Mouse (Mus musculus): ENCODE results near the gene 4930544D05Rik.

Gene 4930544D05Rik

DNA sequence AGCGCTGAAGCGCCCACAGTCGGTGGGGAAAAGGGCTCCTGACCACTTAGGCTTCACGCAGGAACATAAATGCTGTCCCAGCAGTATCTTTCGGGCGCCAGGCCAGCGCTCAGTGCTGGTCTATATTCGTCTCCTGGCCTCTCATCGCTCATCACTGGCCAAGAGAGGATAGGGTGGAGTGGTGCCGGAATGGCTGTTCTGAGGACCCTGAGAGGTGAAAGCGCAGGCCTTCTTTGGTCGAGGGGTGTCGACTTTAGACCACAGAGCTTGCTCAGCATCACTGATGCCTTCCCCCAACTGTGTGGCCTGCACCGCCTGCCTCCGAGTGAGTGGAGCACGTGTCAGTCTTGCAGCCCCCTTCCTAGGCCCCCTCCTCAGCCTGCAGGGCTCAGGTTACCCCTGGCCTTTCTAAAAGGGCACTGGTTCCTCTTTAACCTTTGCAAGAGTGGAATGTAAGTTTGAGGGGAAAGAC, 40.8 kb downstream of the 4930544D05Rik start:
- DNase-seq (ENCODE audit: low spot score), result peak; percentile 31

GRCm38 (mm10) chr11:70656964-70657363, 41.3 kb downstream of the 4930544D05Rik start, which contains the start of gene Eno3:
Eno3 (plus strand) TSS chr11:70657202.
- no peak for DNase-seq (ENCODE audit: low spot score)

DNA sequence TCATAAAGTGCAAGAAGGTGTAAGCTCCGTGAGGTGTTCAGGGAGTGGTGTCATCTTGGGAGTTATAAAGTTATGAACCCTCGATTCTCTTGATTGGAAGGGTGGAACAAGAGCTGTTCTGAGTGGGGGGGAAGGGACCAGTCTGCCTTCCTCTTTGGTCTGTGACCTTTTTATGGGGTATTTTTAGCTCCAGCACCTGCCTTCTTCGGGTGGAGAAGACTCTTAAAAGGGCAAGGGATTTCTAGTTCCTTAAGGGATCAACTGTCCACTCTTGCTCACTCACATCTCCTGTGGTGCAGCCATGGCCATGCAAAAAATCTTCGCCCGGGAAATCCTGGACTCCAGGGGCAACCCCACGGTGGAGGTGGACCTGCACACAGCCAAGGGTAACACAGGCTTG, 41.9 kb downstream of the 4930544D05Rik start:
- DNase-seq (ENCODE audit: low spot score), result no peak

- no peak for DNase-seq (ENCODE audit: low spot score)
Observed at GRCm38 (mm10) chr11:70657991-70658390, 42.3 kb downstream of the 4930544D05Rik start.

- DNase-seq (ENCODE audit: low spot score), result no peak
Observed at GRCm38 (mm10) chr11:70658521-70658920, 42.9 kb downstream of the 4930544D05Rik start.

DNA sequence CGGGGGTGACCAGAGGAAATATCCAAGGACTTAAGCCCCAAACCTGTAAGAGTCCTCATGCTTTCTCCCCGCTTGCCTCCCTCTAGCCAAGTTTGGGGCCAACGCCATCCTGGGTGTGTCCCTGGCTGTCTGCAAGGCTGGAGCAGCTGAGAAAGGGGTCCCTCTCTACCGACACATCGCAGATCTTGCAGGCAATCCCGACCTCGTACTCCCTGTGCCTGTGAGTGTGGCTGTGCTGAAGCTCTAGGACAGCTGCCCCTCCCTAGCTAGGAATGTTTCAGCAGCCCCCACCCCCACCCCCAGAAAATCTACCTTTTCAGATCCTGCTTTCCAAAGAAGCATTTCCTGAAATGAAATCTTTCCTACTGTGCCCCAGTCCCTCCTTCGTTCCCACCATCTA, 43.3 kb downstream of the 4930544D05Rik start:
- no peak for DNase-seq (ENCODE audit: low spot score)

DNA sequence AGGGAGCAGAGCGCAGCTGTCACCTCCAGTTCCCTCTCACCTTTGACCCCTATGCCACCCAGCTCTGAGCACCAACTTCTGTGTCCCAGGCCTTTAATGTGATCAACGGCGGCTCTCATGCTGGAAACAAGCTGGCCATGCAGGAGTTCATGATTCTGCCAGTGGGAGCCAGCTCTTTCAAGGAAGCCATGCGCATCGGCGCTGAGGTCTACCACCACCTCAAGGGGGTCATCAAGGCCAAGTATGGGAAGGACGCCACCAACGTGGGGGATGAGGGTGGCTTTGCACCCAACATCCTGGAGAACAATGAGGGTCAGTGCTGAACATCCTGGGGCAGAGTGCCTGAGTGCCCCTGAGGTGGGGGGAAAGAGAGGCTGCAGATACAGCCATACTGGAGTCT, 44.9 kb downstream of the 4930544D05Rik start:
- DNase-seq (ENCODE audit: low spot score), result no peak

DNA sequence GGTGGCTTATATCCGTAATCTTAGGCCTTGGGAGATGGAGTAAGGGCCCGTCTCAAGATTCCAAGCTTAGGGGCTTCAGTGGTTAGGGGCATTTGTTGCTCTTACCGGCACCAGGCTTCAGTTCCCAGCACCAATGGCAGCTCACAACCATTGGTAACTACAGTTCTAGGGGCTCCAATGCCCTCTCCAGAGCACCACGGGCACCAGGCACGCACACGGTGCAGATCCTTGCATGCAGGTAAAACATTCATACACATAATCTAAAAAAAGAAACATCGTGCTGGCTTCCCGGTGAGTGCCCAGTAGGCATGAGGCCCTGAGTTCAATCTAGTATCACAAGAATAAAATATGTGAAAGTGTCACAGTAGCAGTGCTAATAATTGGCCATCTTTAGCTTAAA, 47.5 kb downstream of the 4930544D05Rik start:
- no peak for DNase-seq (ENCODE audit: low spot score)

DNA sequence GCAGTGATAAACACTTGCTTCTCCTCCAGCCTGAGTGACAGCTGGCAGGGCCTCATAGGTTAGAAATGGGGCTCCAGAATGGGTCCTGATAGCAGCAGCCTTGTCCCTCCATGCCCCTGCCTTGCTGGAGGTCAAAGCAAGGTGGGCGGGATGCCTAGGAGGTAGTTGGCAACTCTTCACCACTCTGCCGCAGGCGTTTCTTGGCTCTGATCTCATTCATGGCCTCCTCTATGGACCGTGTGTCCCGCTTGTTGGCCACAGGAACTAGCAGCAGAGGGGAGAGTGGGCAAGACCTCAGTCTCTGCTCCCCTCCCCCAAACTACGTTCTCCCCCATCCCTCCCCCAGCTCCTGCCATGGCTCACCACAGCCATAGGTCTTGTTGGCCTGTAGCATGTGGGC, 48.3 kb downstream of the 4930544D05Rik start:
- DNase-seq (ENCODE audit: low spot score), result no peak

- no peak for DNase-seq (ENCODE audit: low spot score)
Observed at GRCm38 (mm10) chr11:70664741-70665140, 49.1 kb downstream of the 4930544D05Rik start.
